Mouse (Mus musculus) leukemia stem cell, adult 10-12 weeks (primary cell): ENCODE data around the gene Tas2r122. TPM values are rescaled to one million over a fixed set of nuclear protein-coding genes. Genes with fewer than 3 reads are reported as not detected.

ENCODE experiments used
- polyA plus RNA-seq: library from polyadenylated mRNA; stranded (reverse); fragments of >175 nt; gene quantifications from 2 replicates; pipeline ENCODE4 v1.2.3, GENCODE M21; 2012; ENCODE audit warnings: low replicate concordance

Gene Tas2r122
- polyA plus RNA-seq = not detected in 2 replicates

GRCm38 (mm10) chr6:132711828-132712227, at the start of gene Tas2r122:
TSS of gene Tas2r122 (minus strand) at chr6:132711928.

GRCm38 (mm10) chr6:132754430-132754829, 42.7 kb upstream of the Tas2r122 start, which contains the start of gene Tas2r124:
TSS of gene Tas2r124 (plus strand) at chr6:132754730.

GRCm38 (mm10) chr6:132737935-132738334, 26.2 kb upstream of the Tas2r122 start, which contains the start of gene Tas2r115:
TSS of gene Tas2r115 (minus strand) at chr6:132738035.

GRCm38 (mm10) chr6:132700907-132701306, 10.8 kb downstream of the Tas2r122 start, which contains the start of gene Tas2r121:
TSS of gene Tas2r121 (minus strand) at chr6:132701007.

Other genes starting within 250 kb of the Tas2r122 start
- gene Prh1, start 142.1 kb downstream of the Tas2r122 start, polyA plus RNA-seq = not detected in 2 replicates
- gene Prp2, start 116.0 kb downstream of the Tas2r122 start, polyA plus RNA-seq = not detected in 2 replicates
- not detected in 2 replicates for gene A630073D07Rik, start 60.4 kb downstream of the Tas2r122 start, polyA plus RNA-seq
- gene Tas2r120, start 55.0 kb downstream of the Tas2r122 start, polyA plus RNA-seq = not detected in 2 replicates
- gene Tas2r121, start 10.9 kb downstream of the Tas2r122 start, polyA plus RNA-seq = not detected in 2 replicates
- gene Tas2r115, start 26.1 kb upstream of the Tas2r122 start, polyA plus RNA-seq = not detected in 2 replicates
- gene Tas2r124, start 42.8 kb upstream of the Tas2r122 start, polyA plus RNA-seq = not detected in 2 replicates
- not detected in 2 replicates for gene Tas2r102, start 50.2 kb upstream of the Tas2r122 start, polyA plus RNA-seq
- not detected in 2 replicates for gene Tas2r136, start 66.2 kb upstream of the Tas2r122 start, polyA plus RNA-seq
- not detected in 2 replicates for gene Tas2r117, start 90.9 kb upstream of the Tas2r122 start, polyA plus RNA-seq
- gene Tas2r123, start 135.2 kb upstream of the Tas2r122 start, polyA plus RNA-seq = not detected in 2 replicates
- gene Tas2r116, start 143.5 kb upstream of the Tas2r122 start, polyA plus RNA-seq = not detected in 2 replicates
- not detected in 2 replicates for gene Tas2r110, start 156.1 kb upstream of the Tas2r122 start, polyA plus RNA-seq
- gene Tas2r113, start 181.1 kb upstream of the Tas2r122 start, polyA plus RNA-seq = not detected in 2 replicates
- gene Tas2r125, start 197.7 kb upstream of the Tas2r122 start, polyA plus RNA-seq = not detected in 2 replicates
- gene Tas2r129, start 239.2 kb upstream of the Tas2r122 start, polyA plus RNA-seq = not detected in 2 replicates
- not detected in 2 replicates for gene Tas2r131, start 246.0 kb upstream of the Tas2r122 start, polyA plus RNA-seq